Comparison of ENCODE assay signal across 13 mouse cellular contexts in the genomic region with DNA sequence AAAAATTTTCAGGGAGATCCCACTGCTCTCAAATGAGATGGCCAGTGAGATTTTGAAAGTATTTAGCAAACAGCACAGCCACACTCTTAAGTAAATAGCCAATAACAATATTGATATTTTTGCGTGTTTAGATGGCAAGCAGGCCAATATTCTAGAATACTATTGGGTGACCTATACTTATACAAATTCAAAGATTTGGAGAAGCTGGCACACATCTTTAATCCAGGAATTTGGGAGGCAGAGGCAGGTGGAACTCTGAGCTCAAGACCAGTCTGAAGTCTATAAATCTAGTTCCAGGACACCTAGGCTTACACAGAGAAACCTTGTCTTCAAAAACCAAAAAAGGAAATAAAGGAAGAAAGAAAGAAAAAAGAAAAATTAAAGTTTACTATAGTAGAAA. TPM values are rescaled to one million over a fixed set of nuclear protein-coding genes. Genes with fewer than 3 reads are reported as not detected.
DNase-seq lines count a peak whose midpoint lies in the region; ATAC-seq lines count a peak whose summit lies in the region.
"Had no signal": no experiment of that assay in that cellular context is flagged by ENCODE, and none has a peak within 500 bp of the region (broad histone marks: within the 10 kb centered on the region; RNA-seq: fewer than 3 reads in every experiment).

No protein-coding gene starts in this region.

- no peaks in the 10 kb centered on the region for H3K36me3 ChIP-seq in forebrain, embryonic 11.5 days (ENCODE audit: control insufficient read depth, insufficient read depth, low read length)
- no peaks in the 10 kb centered on the region for H3K36me3 ChIP-seq in forebrain, embryonic 16.5 days (ENCODE audit: control insufficient read depth, insufficient read depth)
- H3K36me3 ChIP-seq in liver, embryonic 11.5 days (ENCODE audit: control insufficient read depth, insufficient read depth, low read length), result no peaks in the 10 kb centered on the region
- no peaks in the 10 kb centered on the region for H3K36me3 ChIP-seq in liver, embryonic 13.5 days
- H3K36me3 ChIP-seq: hindbrain, embryonic 13.5 days had no signal

- 91% methylated on average over 1 of the region's 1 CpGs for WGBS in forebrain, embryonic 11.5 days
- 97% methylated on average over 1 of the region's 1 CpGs for WGBS in forebrain, embryonic 16.5 days
- WGBS in liver, embryonic 11.5 days, result 75% methylated on average over 1 of the region's 1 CpGs
- 75% methylated on average over 1 of the region's 1 CpGs for WGBS in liver, embryonic 13.5 days (ENCODE audit: insufficient replicate concordance)

- no peak overlapping the region for H3K4me2 ChIP-seq in forebrain, embryonic 11.5 days (ENCODE audit: low read depth, low read length, severe bottlenecking)
- H3K4me2 ChIP-seq in forebrain, embryonic 16.5 days (ENCODE audit: low read length), result no peak overlapping the region
- peak overlapping the region; percentile 79 for H3K4me2 ChIP-seq in liver, embryonic 11.5 days
- H3K4me2 ChIP-seq in liver, embryonic 13.5 days, result peak overlapping the region; percentile 74

- no peaks in the 10 kb centered on the region for H3K27me3 ChIP-seq in forebrain, embryonic 11.5 days (ENCODE audit: control insufficient read depth, insufficient read depth, low read length)
- H3K27me3 ChIP-seq in forebrain, embryonic 16.5 days (replicated peaks; ENCODE audit: control insufficient read depth, insufficient read depth, low read length), result no peaks in the 10 kb centered on the region
- no peaks in the 10 kb centered on the region for H3K27me3 ChIP-seq in liver, embryonic 11.5 days (replicated peaks; ENCODE audit: control insufficient read depth, insufficient read depth, low read length)
- H3K27me3 ChIP-seq in liver, embryonic 13.5 days, result no peaks in the 10 kb centered on the region

- H3K9me3 ChIP-seq in forebrain, embryonic 11.5 days (ENCODE audit: control insufficient read depth, low read length), result no peaks in the 10 kb centered on the region
- H3K9me3 ChIP-seq in forebrain, embryonic 16.5 days (ENCODE audit: control insufficient read depth, low read length), result no peaks in the 10 kb centered on the region
- H3K9me3 ChIP-seq in liver, embryonic 11.5 days (ENCODE audit: control insufficient read depth, low read length), result no peaks in the 10 kb centered on the region
- no peaks in the 10 kb centered on the region for H3K9me3 ChIP-seq in liver, embryonic 13.5 days (replicated peaks)
- H3K9me3 ChIP-seq: hindbrain, embryonic 13.5 days had no signal

- H3K27ac ChIP-seq in forebrain, embryonic 11.5 days (ENCODE audit: low read depth, low read length), result peak overlapping the region; percentile 68
- no peak overlapping the region for H3K27ac ChIP-seq in forebrain, embryonic 16.5 days (ENCODE audit: low read length)
- H3K27ac ChIP-seq in liver, embryonic 11.5 days (ENCODE audit: low read depth, low read length), result peak overlapping the region; percentile 100
- peak overlapping the region; percentile 100 for H3K27ac ChIP-seq in liver, embryonic 13.5 days

- H3K9ac ChIP-seq in forebrain, embryonic 11.5 days (ENCODE audit: low read length), result no peak overlapping the region
- no peak overlapping the region for H3K9ac ChIP-seq in forebrain, embryonic 16.5 days (replicated peaks; ENCODE audit: low read depth, low read length)
- H3K9ac ChIP-seq in liver, embryonic 11.5 days (ENCODE audit: low read depth, low read length), result peak overlapping the region; percentile 52; the same call in 1 of the 2 replicates
- H3K9ac ChIP-seq in liver, embryonic 13.5 days, result peak overlapping the region; percentile 64

- ATAC-seq in forebrain, embryonic 11.5 days (replicated peaks; ENCODE audit: low FRiP score), result no peak
- ATAC-seq in forebrain, embryonic 16.5 days, result no peak
- ATAC-seq in liver, embryonic 11.5 days (replicated peaks; ENCODE audit: low FRiP score), result no peak
- ATAC-seq in liver, embryonic 13.5 days (ENCODE audit: low read depth), result no peak
- ATAC-seq: midbrain, embryonic 16.5 days had no signal

- H3K4me3 ChIP-seq in forebrain, embryonic 11.5 days (ENCODE audit: low read depth, low read length), result no peak overlapping the region
- no peak overlapping the region for H3K4me3 ChIP-seq in forebrain, embryonic 16.5 days (replicated peaks; ENCODE audit: low read length)
- peak overlapping the region; percentile 12; the same call in 1 of the 2 replicates for H3K4me3 ChIP-seq in liver, embryonic 11.5 days (ENCODE audit: low read depth, low read length)
- peak overlapping the region; percentile 35; the same call in 1 of the 2 replicates for H3K4me3 ChIP-seq in liver, embryonic 13.5 days (replicated peaks)

- DNase-seq in forebrain, embryonic 11.5 days (ENCODE audit: low spot score), result no peak
- no peak for DNase-seq in liver, embryonic 11.5 days (ENCODE audit: low spot score)
- no peak for DNase-seq in liver
- peak; percentile 24 for DNase-seq in c-Kit-negative CD71-positive TER-119-positive erythroid progenitor cells, embryonic 14.5 days (ENCODE audit: low read depth, low spot score)
- no peak for DNase-seq in liver, embryonic 13.5 days
- no peak for DNase-seq in urinary bladder, adult 2 months (ENCODE audit: low spot score)
- no peak for DNase-seq in ovary, postnatal 14 days (ENCODE audit: low spot score)
- DNase-seq: heart, adult 11 months; kidney, postnatal 25 days had no signal

- peaks cover 5% of the 10 kb centered on the region; the same call in 1 of the 2 replicates for H3K4me1 ChIP-seq in forebrain, embryonic 11.5 days (replicated peaks; ENCODE audit: control insufficient read depth, insufficient read depth, low read length)
- peaks cover 38% of the 10 kb centered on the region for H3K4me1 ChIP-seq in forebrain, embryonic 16.5 days (replicated peaks; ENCODE audit: control insufficient read depth, insufficient read depth, low read length)
- peaks cover 21% of the 10 kb centered on the region for H3K4me1 ChIP-seq in liver, embryonic 11.5 days (replicated peaks; ENCODE audit: control insufficient read depth, insufficient read depth, low read length)
- H3K4me1 ChIP-seq in liver, embryonic 13.5 days (replicated peaks), result peaks cover 56% of the 10 kb centered on the region

RNA-seq across cellular contexts. Expression of gene Hist1h1b, which starts 1.2 kb away (rescaled TPM):
- polyA plus RNA-seq in forebrain, embryonic 11.5 days (2014; fragmentation: Nextera tagmentation; extraction: Ambion mirVana), result 20.4 and 20.6 TPM in 2 replicates
- polyA plus RNA-seq in forebrain, embryonic 16.5 days (2015; fragmentation: Nextera tagmentation; extraction: Ambion mirVana), result 6.5 and 7.8 TPM in 2 replicates
- polyA plus RNA-seq in liver, embryonic 11.5 days (2014; fragmentation: Nextera tagmentation; extraction: Ambion mirVana), result 19.0 and 20.4 TPM in 2 replicates
- polyA plus RNA-seq in liver, embryonic 13.5 days (2015; fragmentation: Nextera tagmentation; extraction: Ambion mirVana), result 37.3 and 37.6 TPM in 2 replicates
- polyA plus RNA-seq in urinary bladder, adult 2 months (2012; rRNA removed), result 0.39 and 0.44 TPM in 2 replicates

RNA-seq across cellular contexts. Expression of gene Hist1h3i, which starts 1.5 kb away (rescaled TPM):
- polyA plus RNA-seq in forebrain, embryonic 11.5 days (2014; fragmentation: Nextera tagmentation; extraction: Ambion mirVana), result 298 and 312 TPM in 2 replicates
- 49.1 and 60.2 TPM in 2 replicates for polyA plus RNA-seq in forebrain, embryonic 16.5 days (2015; fragmentation: Nextera tagmentation; extraction: Ambion mirVana)
- 194 and 232 TPM in 2 replicates for polyA plus RNA-seq in liver, embryonic 11.5 days (2014; fragmentation: Nextera tagmentation; extraction: Ambion mirVana)
- 164 and 194 TPM in 2 replicates for polyA plus RNA-seq in liver, embryonic 13.5 days (2015; fragmentation: Nextera tagmentation; extraction: Ambion mirVana)
- 0.65 and 0.96 TPM in 2 replicates for polyA plus RNA-seq in urinary bladder, adult 2 months (2012; rRNA removed)

RNA-seq across cellular contexts. Expression of gene Hist1h2an, which starts 5.4 kb away (rescaled TPM):
- polyA plus RNA-seq in forebrain, embryonic 11.5 days (2014; fragmentation: Nextera tagmentation; extraction: Ambion mirVana), result 5.0 and 5.9 TPM in 2 replicates
- 1.7 TPM in 1 of 2 replicates, not detected in the other for polyA plus RNA-seq in forebrain, embryonic 16.5 days (2015; fragmentation: Nextera tagmentation; extraction: Ambion mirVana)
- 5.8 and 12.6 TPM in 2 replicates for polyA plus RNA-seq in liver, embryonic 11.5 days (2014; fragmentation: Nextera tagmentation; extraction: Ambion mirVana)
- polyA plus RNA-seq in liver, embryonic 13.5 days (2015; fragmentation: Nextera tagmentation; extraction: Ambion mirVana), result 5.8 and 15.9 TPM in 2 replicates
- not detected in 2 replicates for polyA plus RNA-seq in urinary bladder, adult 2 months (2012; rRNA removed)
- polyA plus RNA-seq: midbrain, embryonic 16.5 days; neural tube, embryonic 14.5 days had no signal

RNA-seq across cellular contexts. Expression of gene Hist1h2bp, which starts 5.6 kb away (rescaled TPM):
- polyA plus RNA-seq in forebrain, embryonic 11.5 days (2014; fragmentation: Nextera tagmentation; extraction: Ambion mirVana), result 3.0 and 3.1 TPM in 2 replicates
- polyA plus RNA-seq in forebrain, embryonic 16.5 days (2015; fragmentation: Nextera tagmentation; extraction: Ambion mirVana), result 2.0 TPM in 1 of 2 replicates, not detected in the other
- 0.86 and 1.6 TPM in 2 replicates for polyA plus RNA-seq in liver, embryonic 11.5 days (2014; fragmentation: Nextera tagmentation; extraction: Ambion mirVana)
- 2.8 and 3.8 TPM in 2 replicates for polyA plus RNA-seq in liver, embryonic 13.5 days (2015; fragmentation: Nextera tagmentation; extraction: Ambion mirVana)
- polyA plus RNA-seq in urinary bladder, adult 2 months (2012; rRNA removed), result 0.16 TPM in 1 of 2 replicates, not detected in the other
- polyA plus RNA-seq: neural tube, embryonic 14.5 days had no signal

RNA-seq across cellular contexts. Expression of gene Hist1h2bn, which starts 27.7 kb away (rescaled TPM):
- polyA plus RNA-seq in forebrain, embryonic 11.5 days (2014; fragmentation: Nextera tagmentation; extraction: Ambion mirVana), result 1.9 and 2.5 TPM in 2 replicates
- polyA plus RNA-seq in forebrain, embryonic 16.5 days (2015; fragmentation: Nextera tagmentation; extraction: Ambion mirVana), result 0.85 and 2.3 TPM in 2 replicates
- 1.9 and 2.0 TPM in 2 replicates for polyA plus RNA-seq in liver, embryonic 11.5 days (2014; fragmentation: Nextera tagmentation; extraction: Ambion mirVana)
- polyA plus RNA-seq in liver, embryonic 13.5 days (2015; fragmentation: Nextera tagmentation; extraction: Ambion mirVana), result 4.4 and 14.4 TPM in 2 replicates
- 0.96 and 1.9 TPM in 2 replicates for polyA plus RNA-seq in urinary bladder, adult 2 months (2012; rRNA removed)

Comparison
In these comparisons a context has a peak if more than half of its experiments do, and no peak if none do; other contexts are left out.
1. H3K4me2 ChIP-seq: peak in liver, embryonic 11.5 days (single experiment) and liver, embryonic 13.5 days (single experiment); none in forebrain, embryonic 11.5 days (single experiment) and forebrain, embryonic 16.5 days (single experiment).
2. H3K4me3 ChIP-seq: peak in liver, embryonic 11.5 days (single experiment) and liver, embryonic 13.5 days (single experiment); none in forebrain, embryonic 11.5 days (single experiment) and forebrain, embryonic 16.5 days (single experiment).
3. H3K9ac ChIP-seq: peak in liver, embryonic 11.5 days (single experiment) and liver, embryonic 13.5 days (single experiment); none in forebrain, embryonic 11.5 days (single experiment) and forebrain, embryonic 16.5 days (single experiment).
4. RNA of gene Hist1h3i, which starts 1.5 kb away (polyA plus RNA-seq): 298 to 312 TPM in forebrain, embryonic 11.5 days, 194 to 232 TPM in liver, embryonic 11.5 days, 164 to 194 TPM in liver, embryonic 13.5 days and 49.1 to 60.2 TPM in forebrain, embryonic 16.5 days; 0.65 to 0.96 TPM in urinary bladder, adult 2 months; every median in the first group is over 10 times any median in the second.